Mouse (Mus musculus): ENCODE measurements at regions not wholly inside any gene's neighbourhood (a gene's known extent, or its start where the extent isn't known, plus 50 kb on each side); places are given as distances from the start of the nearest gene placed in this dataset.

- TF ChIP-seq CTCF (conservative IDR thresholded peaks at IDR 0.05; ENCODE audit: low read length) (no peak), NANOG (IDR thresholded peaks at IDR 0.05; ENCODE audit: borderline replicate concordance, low read length) (no peak), POU5F1 (IDR thresholded peaks at IDR 0.05; ENCODE audit: borderline replicate concordance, low read length) (no peak)
These were observed 55.8 kb upstream of the 4930432M17Rik start for GRCm38 (mm10) chr3:121614741-121615140.
